In genomic region chr2:32628044-32628550, GRCm38 (mm10) we compare ENCODE assay signal across 9 mouse cellular contexts. TPM values are rescaled to one million over a fixed set of nuclear protein-coding genes. Genes with fewer than 3 reads are reported as not detected.
DNase-seq lines count a peak whose midpoint lies in the region; ATAC-seq and TF ChIP-seq lines count a peak whose summit lies in the region.
"Had no signal": no experiment of that assay in that cellular context is flagged by ENCODE, and none has a peak within 500 bp of the region (broad histone marks: within the 10 kb centered on the region; RNA-seq: fewer than 3 reads in every experiment).

No protein-coding gene starts in this region.

- H3K4me3 ChIP-seq in forebrain, embryonic 12.5 days (replicated peaks) = no peak overlapping the region
- H3K4me3 ChIP-seq in forebrain, embryonic 11.5 days (ENCODE audit: low read depth, low read length) = no peak overlapping the region
- no peak overlapping the region for H3K4me3 ChIP-seq in lung, embryonic 15.5 days
- no peak overlapping the region for H3K4me3 ChIP-seq in hindbrain, embryonic 15.5 days
- peak overlapping the region; percentile 63 for H3K4me3 ChIP-seq in olfactory bulb, adult 2 months (ENCODE audit: insufficient read depth, low read depth, low read length)

- no peak for TF ChIP-seq CTCF in olfactory bulb, adult 2 months (IDR thresholded peaks at IDR 0.05; ENCODE audit: insufficient read depth, low read depth, low read length)

- H3K27ac ChIP-seq in forebrain, embryonic 12.5 days = 0 out of 2 replicates have a peak overlapping the region, but pooled peaks have one; percentile 60
- no peak overlapping the region for H3K27ac ChIP-seq in forebrain, embryonic 11.5 days (ENCODE audit: low read depth, low read length)
- H3K27ac ChIP-seq in lung, embryonic 15.5 days = peak overlapping the region; percentile 85
- peak overlapping the region; percentile 63 for H3K27ac ChIP-seq in hindbrain, embryonic 15.5 days (replicated peaks)
- peak overlapping the region; percentile 56 for H3K27ac ChIP-seq in olfactory bulb, adult 2 months (ENCODE audit: insufficient read depth, low read depth, low read length)

- H3K4me2 ChIP-seq in forebrain, embryonic 12.5 days = no peak overlapping the region
- H3K4me2 ChIP-seq in forebrain, embryonic 11.5 days (ENCODE audit: low read depth, low read length, severe bottlenecking) = no peak overlapping the region
- peak overlapping the region; percentile 42 for H3K4me2 ChIP-seq in lung, embryonic 15.5 days
- peak overlapping the region; percentile 36 for H3K4me2 ChIP-seq in hindbrain, embryonic 15.5 days

- intact Hi-C loops in left cerebral cortex, postnatal 36 days (cut with DNase I) = no loop called here

- H3K9me3 ChIP-seq in forebrain, embryonic 12.5 days = no peaks in the 10 kb centered on the region
- no peaks in the 10 kb centered on the region for H3K9me3 ChIP-seq in forebrain, embryonic 11.5 days (ENCODE audit: control insufficient read depth, low read length)
- no peaks in the 10 kb centered on the region for H3K9me3 ChIP-seq in lung, embryonic 15.5 days
- no peaks in the 10 kb centered on the region for H3K9me3 ChIP-seq in hindbrain, embryonic 15.5 days

- no peaks in the 10 kb centered on the region for H3K27me3 ChIP-seq in forebrain, embryonic 12.5 days
- H3K27me3 ChIP-seq in forebrain, embryonic 11.5 days (ENCODE audit: control insufficient read depth, insufficient read depth, low read length) = no peaks in the 10 kb centered on the region
- H3K27me3 ChIP-seq in lung, embryonic 15.5 days = no peaks in the 10 kb centered on the region
- no peaks in the 10 kb centered on the region for H3K27me3 ChIP-seq in hindbrain, embryonic 15.5 days

- H3K4me1 ChIP-seq in forebrain, embryonic 12.5 days = peaks cover 54% of the 10 kb centered on the region
- H3K4me1 ChIP-seq in forebrain, embryonic 11.5 days (replicated peaks; ENCODE audit: control insufficient read depth, insufficient read depth, low read length) = peaks cover 18% of the 10 kb centered on the region
- H3K4me1 ChIP-seq in lung, embryonic 15.5 days = peaks cover 63% of the 10 kb centered on the region
- H3K4me1 ChIP-seq in hindbrain, embryonic 15.5 days (replicated peaks) = peaks cover 58% of the 10 kb centered on the region
- peaks cover 61% of the 10 kb centered on the region for H3K4me1 ChIP-seq in olfactory bulb, adult 2 months (ENCODE audit: control insufficient read depth, insufficient read depth, low read length)

- no peak for ATAC-seq in forebrain, embryonic 12.5 days (ENCODE audit: low FRiP score)
- ATAC-seq in forebrain, embryonic 11.5 days (replicated peaks; ENCODE audit: low FRiP score) = no peak
- ATAC-seq in lung, embryonic 15.5 days (ENCODE audit: borderline replicate concordance, extremely low read depth, low FRiP score, low TSS enrichment) = no peak
- ATAC-seq in hindbrain, embryonic 15.5 days (ENCODE audit: low FRiP score, low read depth) = no peak

- no peak for TF ChIP-seq POLR2A in olfactory bulb, adult 2 months (IDR thresholded peaks at IDR 0.05; ENCODE audit: insufficient read depth, low read depth, low read length)

- H3K9ac ChIP-seq in forebrain, embryonic 12.5 days = 0 out of 2 replicates have a peak overlapping the region, but pooled peaks have one; percentile 26
- H3K9ac ChIP-seq in forebrain, embryonic 11.5 days (ENCODE audit: low read length) = no peak overlapping the region
- no peak overlapping the region for H3K9ac ChIP-seq in lung, embryonic 15.5 days
- H3K9ac ChIP-seq in hindbrain, embryonic 15.5 days = no peak overlapping the region

- DNase-seq in forebrain, embryonic 11.5 days (ENCODE audit: low spot score) = no peak
- DNase-seq in lung, postnatal 25 days (ENCODE audit: low spot score) = no peak
- DNase-seq in left cerebral cortex, postnatal 36 days (ENCODE audit: low spot score in 2 of 2) = no peak
- no peak for DNase-seq in ovary, postnatal 36 days (ENCODE audit: low spot score)
- DNase-seq: kidney, postnatal 4 days had no signal

- 70% methylated on average over 4 of the region's 4 CpGs for WGBS in forebrain, embryonic 12.5 days
- 57% methylated on average over 4 of the region's 4 CpGs for WGBS in forebrain, embryonic 11.5 days
- WGBS in lung, embryonic 15.5 days = 61% methylated on average over 4 of the region's 4 CpGs
- WGBS in hindbrain, embryonic 15.5 days = 64% methylated on average over 4 of the region's 4 CpGs
- WGBS in olfactory bulb, adult 2 months = 57% methylated on average over 4 of the region's 4 CpGs

- H3K36me3 ChIP-seq in forebrain, embryonic 12.5 days (replicated peaks) = no peaks in the 10 kb centered on the region
- no peaks in the 10 kb centered on the region for H3K36me3 ChIP-seq in forebrain, embryonic 11.5 days (ENCODE audit: control insufficient read depth, insufficient read depth, low read length)
- H3K36me3 ChIP-seq in lung, embryonic 15.5 days = no peaks in the 10 kb centered on the region
- no peaks in the 10 kb centered on the region; the same call in 1 of the 2 replicates for H3K36me3 ChIP-seq in hindbrain, embryonic 15.5 days

RNA-seq across cellular contexts. Expression of gene Ak1, which starts 6.5 kb away (rescaled TPM):
- polyA plus RNA-seq in forebrain, embryonic 12.5 days (2016; fragmentation: Nextera tagmentation; extraction: Ambion mirVana) = 27.0 and 32.1 TPM in 2 replicates
- 18.9 and 20.6 TPM in 2 replicates for polyA plus RNA-seq in forebrain, embryonic 11.5 days (2014; fragmentation: Nextera tagmentation; extraction: Ambion mirVana)
- polyA plus RNA-seq in lung, embryonic 15.5 days (2015; fragmentation: Nextera tagmentation; extraction: Ambion mirVana) = 53.6 and 60.6 TPM in 2 replicates
- 89.0 and 95.9 TPM in 2 replicates for polyA plus RNA-seq in hindbrain, embryonic 15.5 days (2015; fragmentation: Nextera tagmentation; extraction: Ambion mirVana)
- not detected in 2 replicates for polyA plus RNA-seq in olfactory bulb, adult 2 months (2012; ENCODE audit: insufficient read depth, insufficient read length, low replicate concordance, missing spikeins)
- total RNA-seq in left cerebral cortex, postnatal 36 days (2021) = 100 to 1,000 TPM; 152 to 173 TPM

RNA-seq across cellular contexts. Expression of gene Eng, which starts 18.3 kb away (rescaled TPM):
- 21.0 and 21.4 TPM in 2 replicates for polyA plus RNA-seq in forebrain, embryonic 12.5 days (2016; fragmentation: Nextera tagmentation; extraction: Ambion mirVana)
- polyA plus RNA-seq in forebrain, embryonic 11.5 days (2014; fragmentation: Nextera tagmentation; extraction: Ambion mirVana) = 25.5 and 25.9 TPM in 2 replicates
- polyA plus RNA-seq in lung, embryonic 15.5 days (2015; fragmentation: Nextera tagmentation; extraction: Ambion mirVana) = 102 and 107 TPM in 2 replicates
- polyA plus RNA-seq in hindbrain, embryonic 15.5 days (2015; fragmentation: Nextera tagmentation; extraction: Ambion mirVana) = 29.2 and 33.9 TPM in 2 replicates
- not detected in 2 replicates for polyA plus RNA-seq in olfactory bulb, adult 2 months (2012; ENCODE audit: insufficient read depth, insufficient read length, low replicate concordance, missing spikeins)
- total RNA-seq in left cerebral cortex, postnatal 36 days (2021) = 10 to 100 TPM; 22.0 to 26.1 TPM

RNA-seq across cellular contexts. Expression of gene St6galnac6, which starts 28.6 kb away (rescaled TPM):
- polyA plus RNA-seq in forebrain, embryonic 12.5 days (2016; fragmentation: Nextera tagmentation; extraction: Ambion mirVana) = 11.6 and 11.7 TPM in 2 replicates
- 4.7 and 5.1 TPM in 2 replicates for polyA plus RNA-seq in forebrain, embryonic 11.5 days (2014; fragmentation: Nextera tagmentation; extraction: Ambion mirVana)
- polyA plus RNA-seq in lung, embryonic 15.5 days (2015; fragmentation: Nextera tagmentation; extraction: Ambion mirVana) = 25.0 and 26.2 TPM in 2 replicates
- polyA plus RNA-seq in hindbrain, embryonic 15.5 days (2015; fragmentation: Nextera tagmentation; extraction: Ambion mirVana) = 24.1 and 27.7 TPM in 2 replicates
- polyA plus RNA-seq in olfactory bulb, adult 2 months (2012; ENCODE audit: insufficient read depth, insufficient read length, low replicate concordance, missing spikeins) = not detected in 2 replicates
- 100 to 1,000 TPM; 121 to 135 TPM for total RNA-seq in left cerebral cortex, postnatal 36 days (2021)

RNA-seq across cellular contexts. Expression of gene St6galnac4, which starts 41.2 kb away (rescaled TPM):
- 15.1 and 17.0 TPM in 2 replicates for polyA plus RNA-seq in forebrain, embryonic 12.5 days (2016; fragmentation: Nextera tagmentation; extraction: Ambion mirVana)
- polyA plus RNA-seq in forebrain, embryonic 11.5 days (2014; fragmentation: Nextera tagmentation; extraction: Ambion mirVana) = 15.4 and 16.7 TPM in 2 replicates
- 25.9 and 26.1 TPM in 2 replicates for polyA plus RNA-seq in lung, embryonic 15.5 days (2015; fragmentation: Nextera tagmentation; extraction: Ambion mirVana)
- 41.2 and 41.9 TPM in 2 replicates for polyA plus RNA-seq in hindbrain, embryonic 15.5 days (2015; fragmentation: Nextera tagmentation; extraction: Ambion mirVana)
- not detected in 2 replicates for polyA plus RNA-seq in olfactory bulb, adult 2 months (2012; ENCODE audit: insufficient read depth, insufficient read length, low replicate concordance, missing spikeins)
- 10 to 100 TPM; 36.7 to 39.1 TPM for total RNA-seq in left cerebral cortex, postnatal 36 days (2021)

RNA-seq across cellular contexts. Expression of gene 9430097D07Rik, which starts 52.6 kb away (rescaled TPM):
- 0.19 TPM in 1 of 2 replicates, not detected in the other for polyA plus RNA-seq in forebrain, embryonic 12.5 days (2016; fragmentation: Nextera tagmentation; extraction: Ambion mirVana)
- 0.35 TPM in 1 of 2 replicates, not detected in the other for polyA plus RNA-seq in forebrain, embryonic 11.5 days (2014; fragmentation: Nextera tagmentation; extraction: Ambion mirVana)
- 0.29 TPM in 1 of 2 replicates, not detected in the other for polyA plus RNA-seq in lung, embryonic 15.5 days (2015; fragmentation: Nextera tagmentation; extraction: Ambion mirVana)
- 0.79 and 0.87 TPM in 2 replicates for polyA plus RNA-seq in hindbrain, embryonic 15.5 days (2015; fragmentation: Nextera tagmentation; extraction: Ambion mirVana)
- polyA plus RNA-seq in olfactory bulb, adult 2 months (2012; ENCODE audit: insufficient read depth, insufficient read length, low replicate concordance, missing spikeins) = not detected in 2 replicates
- total RNA-seq in left cerebral cortex, postnatal 36 days (2021) = 1 to 10 TPM; 1.1 to 1.4 TPM

Comparison
In these comparisons a context has a peak if more than half of its experiments do, and no peak if none do; other contexts are left out.
1. H3K4me2 ChIP-seq: peak in lung, embryonic 15.5 days (single experiment) and hindbrain, embryonic 15.5 days (single experiment); none in forebrain, embryonic 12.5 days (single experiment) and forebrain, embryonic 11.5 days (single experiment).
2. RNA of gene Eng, which starts 18.3 kb away (polyA plus RNA-seq): 102 to 107 TPM in lung, embryonic 15.5 days, 29.2 to 33.9 TPM in hindbrain, embryonic 15.5 days, 25.5 to 25.9 TPM in forebrain, embryonic 11.5 days and 21.0 to 21.4 TPM in forebrain, embryonic 12.5 days; not detected in olfactory bulb, adult 2 months; every median in the first group is over 10 times any median in the second.